Mouse (Mus musculus) left cerebral cortex, adult 2 months (tissue): ENCODE data around the gene Csde1. TPM values are rescaled to one million over a fixed set of nuclear protein-coding genes. Genes with fewer than 3 reads are reported as not detected.

Source experiments
- DNase-seq, 2 experiments: peaks; one replicate each; pipeline ENCODE4 v3.0.0; 2021 to 2022; ENCODE audit warnings: low spot score in 2 of 2, mixed read lengths in 1 of 2; ENCODE audit errors: extremely low spot score in 1 of 2
- H3K27ac ChIP-seq: fragments of 200-600 bp; 2 replicates; pipeline ENCODE4 v1.8.1; 2022
- H3K4me3 ChIP-seq: fragments of 200-600 bp; 2 replicates; pipeline ENCODE4 v1.8.1; 2022
- CTCF ChIP-seq: fragments of 200-600 bp; IDR thresholded peaks from 2 replicates; pipeline ENCODE4 v1.8.1; 2022; ENCODE audit warnings: antibody characterized with exemption, mild to moderate bottlenecking, moderate library complexity
- intact Hi-C: fragments of 180-260 bp; cut with DNase I; formaldehyde crosslinking; loops from one replicate; pipeline ENCODE4 v1.15.1; 2025
- total RNA-seq, 2 experiments: library from RNA; stranded (reverse); gene quantifications; 2 replicates each; pipeline ENCODE4 v1.2.3; 2021

The Csde1 gene
- total RNA-seq, 2 experiments from 2014 or later, result 216 to 245 TPM

- H3K27ac ChIP-seq, result no peak overlapping the region
- intact Hi-C loops, result loop anchor here (5.0 kb wide), 2 partner anchors 51 to 71 kb away; partner anchors contain the start of gene Bcas2
- no peak for TF ChIP-seq CTCF
- no peak for DNase-seq
- no peak overlapping the region for H3K4me3 ChIP-seq
Measured at GRCm38 (mm10) chr3:103101194-103101593, 81.0 kb downstream of the Csde1 start.

GRCm38 (mm10) chr3:103101909-103102308, 81.7 kb downstream of the Csde1 start:
- Histone ChIP-seq H3K4me3 (peak overlapping the region; percentile 50), H3K27ac (no peak overlapping the region)
- intact Hi-C loops, result loop anchor here (5.0 kb wide), 2 partner anchors 50 to 70 kb away; partner anchors contain the start of gene Bcas2
- no peak for TF ChIP-seq CTCF
- no peak for DNase-seq

GRCm38 (mm10) chr3:103102454-103103390, 82.5 kb downstream of the Csde1 start, which contains the start of gene Dennd2c:
TSS of gene Dennd2c (plus strand) at chr3:103102604.
- H3K27ac ChIP-seq, result no peak within 1 kb of the TSS
- intact Hi-C loops, result loop anchor here (5.0 kb wide), 2 partner anchors 50 to 70 kb away; partner anchors contain the start of gene Bcas2
- H3K4me3 ChIP-seq, result peak within 1 kb of the TSS; percentile 50
- DNase-seq, result peak; percentile 60 to 63
- no peak for TF ChIP-seq CTCF

Other genes with a start within 250 kb of the Csde1 start
- not detected for gene Tshb, start 237.7 kb upstream of the Csde1 start, total RNA-seq
- not detected for gene Sycp1, start 84.3 kb upstream of the Csde1 start, total RNA-seq
- gene Nr1h5, start 56.3 kb upstream of the Csde1 start, total RNA-seq, result not detected
- 10 to 100 TPM; 69.9 to 78.3 TPM for gene Sike1, start 24.7 kb upstream of the Csde1 start, total RNA-seq
- gene Nras, start 37.9 kb downstream of the Csde1 start, total RNA-seq, result 10 to 100 TPM; 60.0 to 69.0 TPM
- gene Ampd1, start 53.6 kb downstream of the Csde1 start, total RNA-seq, result not detected
- under 1 TPM; 0.40 to 0.41 TPM for gene Dennd2c, start 82.2 kb downstream of the Csde1 start, total RNA-seq
- gene Bcas2, start 151.2 kb downstream of the Csde1 start, total RNA-seq, result 10 to 100 TPM; 68.5 to 68.9 TPM